Mouse (Mus musculus): ENCODE data around the gene Tomm22. TPM values are rescaled to one million over a fixed set of nuclear protein-coding genes. Genes with fewer than 3 reads are reported as not detected.
"Not testable (repeated sequence)": the region's sequence is repeated elsewhere in the genome, so short reads cannot be mapped to it uniquely, and the experiment has no call there.

The Tomm22 gene
- polyA plus RNA-seq, 1 experiment from 2014 or later: 269 TPM

- no peaks in the 10 kb centered on the region for H3K27me3 ChIP-seq
- H3K4me3 ChIP-seq: no peak overlapping the region
- peaks cover 3% of the 10 kb centered on the region for H3K4me1 ChIP-seq
- H3K27ac ChIP-seq (replicated peaks): no peak overlapping the region
- WGBS: 89% methylated on average over 8 of the region's 8 CpGs
- H3K9ac ChIP-seq (replicated peaks): no peak overlapping the region
- ATAC-seq (ENCODE audit: low FRiP score, low read depth): no peak
- peaks cover 38% of the 10 kb centered on the region for H3K36me3 ChIP-seq
- no peaks in the 10 kb centered on the region for H3K9me3 ChIP-seq
- H3K4me2 ChIP-seq (replicated peaks): no peak overlapping the region
Measured at GRCm38 (mm10) chr15:79664666-79665065, 6.0 kb upstream of the Tomm22 start.

DNA sequence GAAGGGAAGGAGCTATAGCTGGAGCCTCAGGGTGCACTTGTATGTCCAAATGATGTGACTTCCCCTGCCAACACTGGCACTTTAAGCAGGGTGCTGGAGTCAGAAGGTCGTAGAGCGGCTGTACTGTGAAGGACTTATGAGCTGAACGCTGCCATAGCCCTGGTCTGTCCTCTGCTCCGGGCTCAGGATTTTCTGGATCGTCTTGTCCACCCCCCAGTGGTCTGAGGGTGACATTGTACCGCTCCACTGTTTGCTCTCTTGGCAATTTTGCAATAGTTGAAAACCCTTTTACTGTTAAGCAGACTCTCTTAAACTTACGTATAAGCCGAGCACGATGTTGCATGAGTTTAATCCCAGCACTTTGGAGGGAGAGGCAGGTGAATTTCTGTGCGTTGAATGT lies 1.5 kb upstream of the Tomm22 start:
- H3K9ac ChIP-seq (replicated peaks): no peak overlapping the region
- peaks cover 6% of the 10 kb centered on the region for H3K4me1 ChIP-seq
- H3K27ac ChIP-seq (replicated peaks): no peak overlapping the region
- ATAC-seq (ENCODE audit: low FRiP score, low read depth): no peak
- H3K4me3 ChIP-seq: no peak overlapping the region
- no peaks in the 10 kb centered on the region for H3K9me3 ChIP-seq
- no peaks in the 10 kb centered on the region for H3K27me3 ChIP-seq
- WGBS: 73% methylated on average over 10 of the region's 10 CpGs
- H3K4me2 ChIP-seq (replicated peaks): no peak overlapping the region
- peaks cover 44% of the 10 kb centered on the region for H3K36me3 ChIP-seq

DNA sequence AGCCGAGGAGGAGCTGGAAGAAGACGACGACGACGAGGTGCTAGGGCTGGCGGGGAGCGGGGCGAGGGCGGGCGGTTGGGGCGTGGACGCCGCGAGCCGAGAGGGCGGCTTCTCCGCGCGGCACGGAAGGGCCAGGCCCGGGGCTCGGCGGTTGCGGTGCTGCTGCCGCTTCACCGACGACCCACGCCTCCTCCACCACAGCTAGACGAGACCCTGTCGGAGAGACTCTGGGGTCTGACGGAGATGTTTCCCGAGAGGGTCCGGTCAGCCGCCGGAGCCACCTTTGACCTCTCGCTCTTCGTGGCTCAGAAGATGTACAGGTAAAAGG lies 275 bp downstream of the Tomm22 start:
- peaks cover 55% of the 10 kb centered on the region for H3K36me3 ChIP-seq
- H3K27ac ChIP-seq (replicated peaks): 0 out of 2 replicates have a peak overlapping the region, but pooled peaks have one; percentile 52

GRCm38 (mm10) chr15:79671828-79672348 lies 1.2 kb downstream of the Tomm22 start:
- H3K4me2 ChIP-seq (replicated peaks): peak overlapping the region; percentile 66
- WGBS: 89% methylated on average over 11 of the region's 11 CpGs
- not testable (repeated sequence) for H3K27ac ChIP-seq (replicated peaks); H3K9me3 ChIP-seq; H3K4me1 ChIP-seq; H3K27me3 ChIP-seq; ATAC-seq (ENCODE audit: low FRiP score, low read depth); H3K9ac ChIP-seq (replicated peaks)
- H3K4me3 ChIP-seq: peak overlapping the region; percentile 95; the same call in 1 of the 2 replicates
- peaks cover 55% of the 10 kb centered on the region for H3K36me3 ChIP-seq

More for the DNA sequence above, 275 bp downstream of the Tomm22 start:
- Histone ChIP-seq H3K27me3 (no peaks in the 10 kb centered on the region), H3K4me1 (peaks cover 6% of the 10 kb centered on the region), H3K9me3 (no peaks in the 10 kb centered on the region), H3K9ac (replicated peaks) (peak overlapping the region; percentile 90), H3K4me2 (replicated peaks) (peak overlapping the region; percentile 66), H3K4me3 (peak overlapping the region; percentile 95)
- WGBS: under 1% methylated on average over 27 of the region's 37 CpGs
- peak; percentile 67; the same call in 1 of the 2 replicates for ATAC-seq (ENCODE audit: low FRiP score, low read depth)

GRCm38 (mm10) chr15:79677936-79678335 lies 7.3 kb downstream of the Tomm22 start:
- H3K36me3 ChIP-seq: peaks cover 39% of the 10 kb centered on the region
- ATAC-seq (ENCODE audit: low FRiP score, low read depth): no peak
- no peaks in the 10 kb centered on the region for H3K27me3 ChIP-seq
- no peaks in the 10 kb centered on the region for H3K9me3 ChIP-seq
- 88% methylated on average over 2 of the region's 2 CpGs for WGBS
- H3K4me1 ChIP-seq: peaks cover 1% of the 10 kb centered on the region
- H3K4me3 ChIP-seq: no peak overlapping the region
- no peak overlapping the region for H3K9ac ChIP-seq (replicated peaks)
- no peak overlapping the region for H3K4me2 ChIP-seq (replicated peaks)
- H3K27ac ChIP-seq (replicated peaks): no peak overlapping the region

GRCm38 (mm10) chr15:79681973-79682372 lies 11.3 kb downstream of the Tomm22 start:
- Histone ChIP-seq H3K27me3 (no peaks in the 10 kb centered on the region), H3K4me1 (peaks cover 38% of the 10 kb centered on the region), H3K9me3 (no peaks in the 10 kb centered on the region), H3K36me3 (no peaks in the 10 kb centered on the region), H3K27ac (replicated peaks) (no peak overlapping the region), H3K4me3 (no peak overlapping the region), H3K4me2 (replicated peaks) (no peak overlapping the region), H3K9ac (replicated peaks) (no peak overlapping the region)
- ATAC-seq (ENCODE audit: low FRiP score, low read depth): no peak
- WGBS: 85% methylated on average over 4 of the region's 4 CpGs

GRCm38 (mm10) chr15:79683146-79683545 lies 12.5 kb downstream of the Tomm22 start:
- H3K4me2 ChIP-seq (replicated peaks): no peak overlapping the region
- H3K9ac ChIP-seq (replicated peaks): no peak overlapping the region; the same call in 1 of the 2 replicates
- no peaks in the 10 kb centered on the region for H3K27me3 ChIP-seq
- 92% methylated on average over 6 of the region's 6 CpGs for WGBS
- no peaks in the 10 kb centered on the region for H3K36me3 ChIP-seq
- H3K9me3 ChIP-seq: no peaks in the 10 kb centered on the region
- no peak overlapping the region for H3K27ac ChIP-seq (replicated peaks)
- no peak for ATAC-seq (ENCODE audit: low FRiP score, low read depth)
- H3K4me1 ChIP-seq: peaks cover 39% of the 10 kb centered on the region
- H3K4me3 ChIP-seq: no peak overlapping the region

DNA sequence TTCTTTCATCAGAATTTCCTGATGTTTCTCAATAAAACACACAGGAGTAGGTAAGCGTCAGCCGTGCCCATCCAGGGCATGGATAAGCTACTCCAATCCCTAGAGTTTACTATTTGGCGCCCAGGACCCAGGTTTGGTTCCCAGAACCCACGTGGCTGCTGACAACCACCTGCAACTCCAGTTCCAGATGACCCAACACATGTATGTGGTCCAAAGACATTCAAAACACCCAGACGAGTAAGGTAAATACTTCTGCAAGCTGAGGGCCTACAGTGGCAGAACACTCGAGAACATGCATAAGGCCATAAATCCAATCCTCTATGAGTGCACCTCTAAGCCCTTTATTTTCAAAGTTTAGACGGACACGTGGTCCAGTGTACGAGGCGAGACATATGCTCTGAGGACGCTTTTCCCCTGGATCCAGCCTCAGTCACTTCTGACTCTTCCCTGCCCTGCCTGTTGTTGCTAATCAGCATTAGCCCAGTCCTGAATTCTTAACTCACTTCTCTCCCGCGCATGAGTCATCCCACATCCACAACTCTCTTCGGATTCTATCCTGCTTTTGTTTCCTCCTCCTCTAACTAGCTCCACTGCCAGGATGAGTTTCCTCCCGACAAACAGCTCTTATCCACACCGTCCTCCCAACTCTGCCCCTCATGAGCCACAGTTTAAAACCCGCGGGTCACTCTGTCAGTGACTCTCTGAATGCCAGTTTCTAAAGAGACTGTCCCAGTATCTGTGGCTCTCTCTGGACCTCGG lies 13.2 kb downstream of the Tomm22 start:
- no peak overlapping the region for H3K27ac ChIP-seq (replicated peaks)
- peak overlapping the region; percentile 80 for H3K4me2 ChIP-seq (replicated peaks)
- H3K4me1 ChIP-seq: peaks cover 44% of the 10 kb centered on the region
- 78% methylated on average over 19 of the region's 19 CpGs for WGBS
- no peaks in the 10 kb centered on the region for H3K27me3 ChIP-seq
- no peaks in the 10 kb centered on the region for H3K36me3 ChIP-seq
- H3K9ac ChIP-seq (replicated peaks): peak overlapping the region; percentile 84; the same call in 1 of the 2 replicates
- no peak for ATAC-seq (ENCODE audit: low FRiP score, low read depth)
- no peak overlapping the region for H3K4me3 ChIP-seq
- H3K9me3 ChIP-seq: no peaks in the 10 kb centered on the region

DNA sequence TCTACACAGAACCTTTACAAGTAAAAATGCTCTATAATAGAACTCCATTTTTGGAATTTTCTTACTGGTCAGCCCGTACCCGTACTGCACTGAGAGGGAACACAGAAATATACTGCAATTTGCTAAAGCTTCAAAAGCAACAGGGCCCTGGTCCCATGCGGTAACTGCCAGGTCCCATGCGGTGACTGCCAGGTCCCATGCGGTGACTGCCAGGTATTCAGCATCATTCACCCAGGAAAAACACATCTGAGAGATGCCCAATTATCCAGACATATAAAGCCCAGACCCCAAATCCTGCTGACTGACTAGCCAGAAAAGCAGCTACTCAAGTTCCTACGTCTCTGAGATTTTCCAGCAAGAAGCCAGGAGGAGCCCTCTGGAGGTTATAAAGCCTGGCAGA lies 14.0 kb downstream of the Tomm22 start:
- no peak for ATAC-seq (ENCODE audit: low FRiP score, low read depth)
- Histone ChIP-seq H3K9ac (replicated peaks) (peak overlapping the region; percentile 84; the same call in 1 of the 2 replicates), H3K9me3 (no peaks in the 10 kb centered on the region), H3K4me3 (peak overlapping the region; percentile 89; the same call in 1 of the 2 replicates), H3K4me1 (peaks cover 45% of the 10 kb centered on the region), H3K36me3 (no peaks in the 10 kb centered on the region), H3K27ac (replicated peaks) (no peak overlapping the region), H3K27me3 (0 out of 2 replicates have a peak, but pooled peaks cover 4% of the 10 kb centered on the region), H3K4me2 (replicated peaks) (peak overlapping the region; percentile 80)
- 92% methylated on average over 6 of the region's 6 CpGs for whole genome bisulfite sequencing

DNA sequence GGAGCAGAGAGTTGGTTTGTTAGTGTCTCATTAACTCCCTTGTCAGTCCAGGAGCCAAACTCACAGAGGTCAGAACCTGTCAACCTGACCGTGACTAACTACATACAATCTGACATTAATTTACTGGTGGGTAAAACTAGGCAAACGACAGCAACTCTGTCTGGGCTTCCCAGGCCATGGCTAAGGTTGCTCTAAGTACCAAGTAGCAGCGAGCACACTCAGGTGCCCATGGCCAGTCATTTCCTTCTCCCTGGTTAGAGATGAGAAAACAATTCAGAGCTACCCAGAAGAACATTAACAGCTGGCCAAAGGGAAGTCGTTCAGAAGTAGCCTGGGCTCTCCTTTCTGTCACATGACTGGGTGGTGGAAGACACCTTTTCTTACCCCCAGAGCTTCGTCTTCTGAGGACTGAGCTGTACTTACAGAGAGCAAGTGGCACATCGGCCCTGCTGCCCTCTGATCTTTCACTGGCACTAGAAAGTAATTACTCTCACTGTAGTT lies 14.5 kb downstream of the Tomm22 start:
- Histone ChIP-seq H3K4me2 (replicated peaks) (peak overlapping the region; percentile 80), H3K4me1 (peaks cover 51% of the 10 kb centered on the region), H3K9ac (replicated peaks) (peak overlapping the region; percentile 84), H3K9me3 (no peaks in the 10 kb centered on the region), H3K27me3 (0 out of 2 replicates have a peak, but pooled peaks cover 4% of the 10 kb centered on the region), H3K4me3 (peak overlapping the region; percentile 89), H3K27ac (replicated peaks) (no peak overlapping the region), H3K36me3 (no peaks in the 10 kb centered on the region)
- no peak for ATAC-seq (ENCODE audit: low FRiP score, low read depth)
- WGBS: 66% methylated on average over 6 of the region's 6 CpGs

GRCm38 (mm10) chr15:79686046-79686869 lies 15.6 kb downstream of the Tomm22 start:
- H3K4me3 ChIP-seq: peak overlapping the region; percentile 89
- 0 out of 2 replicates have a peak, but pooled peaks cover 4% of the 10 kb centered on the region for H3K27me3 ChIP-seq
- no peak for ATAC-seq (ENCODE audit: low FRiP score, low read depth)
- H3K9ac ChIP-seq (replicated peaks): peak overlapping the region; percentile 84
- WGBS: 24% methylated on average over 15 of the region's 15 CpGs
- H3K27ac ChIP-seq (replicated peaks): no peak overlapping the region
- no peaks in the 10 kb centered on the region for H3K9me3 ChIP-seq
- H3K4me1 ChIP-seq: peaks cover 51% of the 10 kb centered on the region
- no peaks in the 10 kb centered on the region for H3K36me3 ChIP-seq
- peak overlapping the region; percentile 80 for H3K4me2 ChIP-seq (replicated peaks)
